Mouse (Mus musculus): ENCODE data around the gene Gtpbp1. TPM values are rescaled to one million over a fixed set of nuclear protein-coding genes. Genes with fewer than 3 reads are reported as not detected.

Gtpbp1 gene
- total and polyA plus RNA-seq, 3 experiments, result 25.3 to 45.3 (median 34.2) TPM

DNA sequence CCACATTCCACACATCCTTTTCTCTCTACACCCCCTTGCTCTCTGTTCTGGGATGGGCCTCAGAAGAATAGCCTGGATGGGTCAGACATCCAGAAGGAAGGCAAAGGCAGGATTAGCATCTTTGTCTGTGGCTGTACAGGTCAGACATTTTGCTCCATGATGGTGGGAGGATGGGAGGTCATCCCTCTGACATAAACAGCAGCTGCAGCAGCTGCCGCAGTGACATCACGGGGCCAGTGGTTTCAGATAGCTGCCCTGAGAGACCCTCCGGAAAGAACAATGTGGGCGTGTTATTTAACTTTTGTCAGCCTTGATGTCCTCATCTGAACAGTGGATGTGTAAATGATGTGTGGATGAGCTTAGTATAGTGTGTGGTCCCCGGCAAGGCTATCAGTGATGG is 55.2 kb downstream of the Gtpbp1 start:
- DNase-seq (ENCODE audit: extremely low read depth), result no peak
- Histone ChIP-seq H3K4me1 (ENCODE audit: control insufficient read depth in 1 of 2, insufficient read depth in 2 of 2) (peaks cover 12 to 45% of the 10 kb centered on the region in 2 experiments), H3K9me3 (replicated peaks; ENCODE audit: low read length) (no peaks in the 10 kb centered on the region), H3K27me3 (replicated peaks) (no peaks in the 10 kb centered on the region), H3K27ac (ENCODE audit: insufficient read depth, low read depth) (no peak overlapping the region), H3K36me3 (replicated peaks in 1 of 2; ENCODE audit: control insufficient read depth in 1 of 2, insufficient read depth in 1 of 2, low read length in 1 of 2) (peaks cover 3 to 43% of the 10 kb centered on the region in 2 experiments), H3K79me2 (replicated peaks; ENCODE audit: control insufficient read depth, extremely low read depth, insufficient read depth, poor library complexity, severe bottlenecking) (no peaks in the 10 kb centered on the region), H3K4me3 (replicated peaks in 1 of 3; ENCODE audit: low read depth in 2 of 3, low read length in 2 of 3, poor library complexity in 1 of 3) (no peak overlapping the region), H3K9ac (ENCODE audit: insufficient read depth, low read depth) (no peak overlapping the region), H3K4me2 (ENCODE audit: insufficient read depth, low read depth, poor library complexity, severe bottlenecking) (no peak overlapping the region)
- TF ChIP-seq NELFE (IDR thresholded peaks at IDR 0.05; ENCODE audit: low read depth, low read length), result no peak
- peak; percentile 22; the same call in 1 of the 2 replicates for TF ChIP-seq ETS1 (conservative IDR thresholded peaks at IDR 0.05; ENCODE audit: low read depth, low read length)
- dilution Hi-C loops (cut with MboI; ENCODE audit: extremely low pct_ligation_motif_present, extremely low pct_unique_long_range_greater_than_20kb, low sequenced_read_pairs) (no loop called here), in situ Hi-C loops (cut with MboI; ENCODE audit: low pct_ligation_motif_present, low pct_unique_long_range_greater_than_20kb, low sequenced_read_pairs) (loop anchor here (10.0 kb wide), 1 partner anchor 349 kb away; the partner anchor contains the start of genes Rpl3 and Syngr1)

DNA sequence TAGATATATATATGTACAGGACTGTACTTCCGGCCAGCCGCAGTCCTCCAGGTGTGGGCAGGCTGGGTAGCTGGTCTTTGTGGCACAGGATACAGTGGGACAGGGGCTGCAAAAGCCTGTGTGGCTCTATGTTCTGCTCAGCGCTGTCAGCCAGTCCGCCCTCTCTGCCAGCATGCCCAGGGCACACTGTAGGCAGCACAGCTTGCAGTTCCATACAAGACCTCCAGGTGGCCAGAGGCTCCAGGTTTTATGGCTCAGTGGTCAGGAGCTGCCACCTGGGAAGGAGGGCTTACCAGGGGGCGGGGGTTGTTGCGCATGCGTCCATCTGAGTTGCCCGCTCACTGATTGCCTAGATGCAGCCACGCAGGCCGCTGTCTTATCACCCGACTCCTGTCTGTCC is 57.4 kb downstream of the Gtpbp1 start:
- Histone ChIP-seq H3K4me1 (ENCODE audit: control insufficient read depth in 1 of 2, insufficient read depth in 2 of 2) (peaks cover 8 to 50% of the 10 kb centered on the region in 2 experiments), H3K4me3 (replicated peaks in 1 of 3; ENCODE audit: low read depth in 2 of 3, low read length in 2 of 3, poor library complexity in 1 of 3) (no peak overlapping the region), H3K27ac (ENCODE audit: insufficient read depth, low read depth) (no peak overlapping the region), H3K36me3 (replicated peaks in 1 of 2; ENCODE audit: control insufficient read depth in 1 of 2, insufficient read depth in 1 of 2, low read length in 1 of 2) (peaks cover 3 to 46% of the 10 kb centered on the region in 2 experiments), H3K9ac (ENCODE audit: insufficient read depth, low read depth) (no peak overlapping the region), H3K9me3 (replicated peaks; ENCODE audit: low read length) (no peaks in the 10 kb centered on the region), H3K27me3 (replicated peaks) (no peaks in the 10 kb centered on the region), H3K79me2 (replicated peaks; ENCODE audit: control insufficient read depth, extremely low read depth, insufficient read depth, poor library complexity, severe bottlenecking) (no peaks in the 10 kb centered on the region), H3K4me2 (ENCODE audit: insufficient read depth, low read depth, poor library complexity, severe bottlenecking) (no peak overlapping the region)
- TF ChIP-seq CTCF (conservative IDR thresholded peaks at IDR 0.05 in 1 of 2, IDR thresholded peaks at IDR 0.05 in 1 of 2; ENCODE audit: low read depth in 2 of 2, low read length in 2 of 2) (peak; percentile 8 to 39; a peak in 2 of 4 replicates), POLR2AphosphoS2 (IDR thresholded peaks at IDR 0.05; ENCODE audit: low read depth, low read length) (no peak), KAT2A (IDR thresholded peaks at IDR 0.05; ENCODE audit: insufficient replicate concordance, low read length) (no peak)
- DNase-seq (ENCODE audit: extremely low read depth), result no peak
- dilution Hi-C loops (cut with MboI; ENCODE audit: extremely low pct_ligation_motif_present, extremely low pct_unique_long_range_greater_than_20kb, low sequenced_read_pairs), result no loop called here
- in situ Hi-C loops (cut with MboI; ENCODE audit: low pct_ligation_motif_present, low pct_unique_long_range_greater_than_20kb, low sequenced_read_pairs), result loop anchor here (10.0 kb wide), 1 partner anchor 347 kb away; the partner anchor contains the start of genes Rpl3 and Syngr1

DNA sequence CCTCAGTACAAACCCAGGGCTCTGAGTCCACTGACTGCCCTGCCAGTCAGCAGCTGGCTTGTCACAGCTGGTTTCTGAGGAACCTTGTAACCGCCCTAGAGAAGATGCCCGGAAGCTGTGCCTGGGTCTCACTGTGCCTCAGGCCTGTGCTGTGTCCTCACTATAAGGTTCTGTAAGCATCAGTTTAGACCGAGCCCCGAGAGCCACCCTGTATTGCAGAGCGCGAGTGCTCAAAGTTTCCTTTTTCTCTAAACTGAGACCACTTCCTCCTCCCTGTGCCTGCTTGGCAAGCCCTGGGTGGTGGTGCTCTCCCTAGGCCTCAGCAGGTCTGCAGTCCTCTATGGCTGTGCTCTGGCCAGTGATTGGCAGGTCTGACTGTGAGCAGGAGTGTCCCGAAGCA is 58.5 kb downstream of the Gtpbp1 start:
- Histone ChIP-seq H3K4me1 (ENCODE audit: control insufficient read depth in 1 of 2, insufficient read depth in 2 of 2) (peaks cover 8 to 50% of the 10 kb centered on the region in 2 experiments), H3K4me2 (ENCODE audit: insufficient read depth, low read depth, poor library complexity, severe bottlenecking) (no peak overlapping the region), H3K9ac (ENCODE audit: insufficient read depth, low read depth) (no peak overlapping the region), H3K27me3 (replicated peaks) (no peaks in the 10 kb centered on the region), H3K9me3 (replicated peaks; ENCODE audit: low read length) (no peaks in the 10 kb centered on the region), H3K27ac (ENCODE audit: insufficient read depth, low read depth) (no peak overlapping the region), H3K79me2 (replicated peaks; ENCODE audit: control insufficient read depth, extremely low read depth, insufficient read depth, poor library complexity, severe bottlenecking) (no peaks in the 10 kb centered on the region), H3K4me3 (replicated peaks in 1 of 3; ENCODE audit: low read depth in 2 of 3, low read length in 2 of 3, poor library complexity in 1 of 3) (no peak overlapping the region), H3K36me3 (replicated peaks in 1 of 2; ENCODE audit: control insufficient read depth in 1 of 2, insufficient read depth in 1 of 2, low read length in 1 of 2) (peaks cover 3 to 47% of the 10 kb centered on the region in 2 experiments)
- no peak for DNase-seq (ENCODE audit: extremely low read depth)
- TF ChIP-seq KAT2A (IDR thresholded peaks at IDR 0.05; ENCODE audit: insufficient replicate concordance, low read length), result no peak
- TF ChIP-seq PAX5 (IDR thresholded peaks at IDR 0.05; ENCODE audit: low read length), result no peak
- TF ChIP-seq GABPA (IDR thresholded peaks at IDR 0.05; ENCODE audit: insufficient replicate concordance, low read depth, low read length), result no peak
- no peak for TF ChIP-seq ETS1 (conservative IDR thresholded peaks at IDR 0.05; ENCODE audit: low read depth, low read length)
- in situ Hi-C loops (cut with MboI; ENCODE audit: low pct_ligation_motif_present, low pct_unique_long_range_greater_than_20kb, low sequenced_read_pairs) (loop anchor here (10.0 kb wide), 1 partner anchor 346 kb away; the partner anchor contains the start of genes Rpl3 and Syngr1), dilution Hi-C loops (cut with MboI; ENCODE audit: extremely low pct_ligation_motif_present, extremely low pct_unique_long_range_greater_than_20kb, low sequenced_read_pairs) (no loop called here)

All from CH12.LX (cell line).